Mouse (Mus musculus) forebrain, embryonic 11.5 days (tissue): Measurements from ENCODE around the gene Fosl2. TPM values are rescaled to one million over a fixed set of nuclear protein-coding genes. Genes with fewer than 3 reads are reported as not detected.
A peak's percentile ranks its signal among the peaks of the same experiment; 100 is the strongest.

ENCODE experiments used
- ATAC-seq: fragments of 200-750 bp; cut with Nextera tagmentation; replicated peaks from 2 replicates; pipeline ENCODE4 v1.8.0; 2017; ENCODE audit warnings: moderate TSS enrichment; ENCODE audit not compliant: low FRiP score
- DNase-seq: peaks from one replicate; pipeline ENCODE4 v3.0.0-alpha.2; 2017; ENCODE audit warnings: low spot score
- H3K27ac ChIP-seq: fragments of 300-500 bp; sonication (generic); 2 replicates; pipeline ENCODE4 v1.5.1; 2014; ENCODE audit warnings: low read depth, low read length
- H3K27me3 ChIP-seq: fragments of 300-500 bp; sonication (generic); 2 replicates; pipeline ENCODE4 v1.6.1; 2014; ENCODE audit warnings: mild to moderate bottlenecking, low read length, mixed read lengths; ENCODE audit not compliant: control insufficient read depth, insufficient read depth
- H3K36me3 ChIP-seq: fragments of 300-500 bp; sonication (generic); 2 replicates; pipeline ENCODE4 v1.6.1; 2014; ENCODE audit warnings: mild to moderate bottlenecking, low read length, moderate library complexity, mixed read lengths; ENCODE audit not compliant: control insufficient read depth, insufficient read depth
- H3K4me1 ChIP-seq: fragments of 300-500 bp; sonication (generic); replicated peaks from 2 replicates; pipeline ENCODE4 v1.6.1; 2014; ENCODE audit warnings: low read length, mixed read lengths; ENCODE audit not compliant: control insufficient read depth, insufficient read depth
- H3K4me2 ChIP-seq: fragments of 300-500 bp; sonication (generic); 2 replicates; pipeline ENCODE4 v1.6.1; 2014; ENCODE audit warnings: low read depth, mild to moderate bottlenecking, low read length, moderate library complexity, mixed read lengths; ENCODE audit not compliant: severe bottlenecking
- H3K4me3 ChIP-seq: fragments of 300-500 bp; sonication (generic); 2 replicates; pipeline ENCODE4 v1.5.1; 2014; ENCODE audit warnings: low read depth, low read length
- H3K9ac ChIP-seq: fragments of 300-500 bp; sonication (generic); 2 replicates; pipeline ENCODE4 v1.6.1; 2014; ENCODE audit warnings: low read length
- H3K9me3 ChIP-seq: fragments of 300-500 bp; sonication (generic); 2 replicates; pipeline ENCODE4 v1.6.1; 2016; ENCODE audit warnings: low read length, mixed read lengths; ENCODE audit not compliant: control insufficient read depth
- WGBS: fragments of 180-500 bp; shearing (Covaris S2); extraction: QIAGEN DNeasy Blood & Tissue Kit; methylation state at CpG from one replicate; pipeline ENCODE4 v1.1.7; 2014; 5-methylcytosine and 5-hydroxymethylcytosine counted together
- polyA plus RNA-seq: library from polyadenylated mRNA; unstranded; fragments of >200 nt; fragmentation: Nextera tagmentation; extraction: Ambion mirVana; gene quantifications from 2 replicates; pipeline ENCODE4 v1.2.1, GENCODE M21; 2014

The Fosl2 gene
- polyA plus RNA-seq, 1 experiment from 2014 or later, result 0.68 TPM

GRCm38 (mm10) chr5:32124957-32125356 is 10.6 kb upstream of the Fosl2 start:
- Histone ChIP-seq H3K4me2 (no peak overlapping the region), H3K4me1 (no peaks in the 10 kb centered on the region), H3K4me3 (no peak overlapping the region), H3K27me3 (no peaks in the 10 kb centered on the region), H3K9ac (no peak overlapping the region), H3K27ac (no peak overlapping the region), H3K9me3 (no peaks in the 10 kb centered on the region), H3K36me3 (no peaks in the 10 kb centered on the region)
- ATAC-seq (no peak), DNase-seq (no peak)
- WGBS, result 86% methylated on average over 6 of the region's 6 CpGs

GRCm38 (mm10) chr5:32127226-32127625 is 8.4 kb upstream of the Fosl2 start:
- Histone ChIP-seq H3K27me3 (peaks cover 11% of the 10 kb centered on the region), H3K9ac (no peak overlapping the region), H3K36me3 (no peaks in the 10 kb centered on the region), H3K9me3 (no peaks in the 10 kb centered on the region), H3K27ac (no peak overlapping the region), H3K4me2 (no peak overlapping the region), H3K4me1 (no peaks in the 10 kb centered on the region), H3K4me3 (no peak overlapping the region)
- DNase-seq, result no peak
- WGBS, result 76% methylated on average over 3 of the region's 3 CpGs
- ATAC-seq, result no peak

GRCm38 (mm10) chr5:32127927-32128326 is 7.7 kb upstream of the Fosl2 start:
- no peak overlapping the region for H3K27ac ChIP-seq
- no peak overlapping the region for H3K4me3 ChIP-seq
- ATAC-seq (no peak), DNase-seq (no peak)
- 70% methylated on average over 3 of the region's 3 CpGs for WGBS
- no peak overlapping the region for H3K4me2 ChIP-seq
- H3K4me1 ChIP-seq, result peaks cover 2% of the 10 kb centered on the region; the same call in 1 of the 2 replicates
- peaks cover 18% of the 10 kb centered on the region for H3K27me3 ChIP-seq
- H3K9ac ChIP-seq, result no peak overlapping the region
- H3K36me3 ChIP-seq, result no peaks in the 10 kb centered on the region
- H3K9me3 ChIP-seq, result no peaks in the 10 kb centered on the region

GRCm38 (mm10) chr5:32132971-32133501 is 2.6 kb upstream of the Fosl2 start:
- WGBS, result 1% methylated on average over 37 of the region's 48 CpGs
- no peaks in the 10 kb centered on the region for H3K36me3 ChIP-seq
- H3K9ac ChIP-seq, result peak overlapping the region; percentile 55
- DNase-seq (peak; percentile 79), ATAC-seq (0 out of 2 replicates have a peak, but pooled peaks have one; percentile 22)
- H3K4me1 ChIP-seq, result peaks cover 2% of the 10 kb centered on the region; the same call in 1 of the 2 replicates
- H3K9me3 ChIP-seq, result no peaks in the 10 kb centered on the region
- H3K27me3 ChIP-seq, result peaks cover 52% of the 10 kb centered on the region
- H3K4me3 ChIP-seq, result peak overlapping the region; percentile 49
- H3K4me2 ChIP-seq, result peak overlapping the region; percentile 86
- no peak overlapping the region for H3K27ac ChIP-seq

- Histone ChIP-seq H3K4me2 (peak overlapping the region; percentile 86), H3K4me3 (peak overlapping the region; percentile 49), H3K27ac (no peak overlapping the region), H3K4me1 (peaks cover 2% of the 10 kb centered on the region; the same call in 1 of the 2 replicates), H3K36me3 (no peaks in the 10 kb centered on the region), H3K27me3 (peaks cover 52% of the 10 kb centered on the region), H3K9ac (peak overlapping the region; percentile 55), H3K9me3 (no peaks in the 10 kb centered on the region)
- 0% methylated on average over 20 of the region's 20 CpGs for WGBS
- ATAC-seq (0 out of 2 replicates have a peak, but pooled peaks have one; percentile 31), DNase-seq (peak; percentile 68)
Measured at GRCm38 (mm10) chr5:32133549-32134004, 2.0 kb upstream of the Fosl2 start.

- ATAC-seq, result no peak
- Histone ChIP-seq H3K9ac (no peak overlapping the region), H3K4me3 (peak overlapping the region; percentile 55)
Measured at GRCm38 (mm10) chr5:32134051-32134732, 1.4 kb upstream of the Fosl2 start.

GRCm38 (mm10) chr5:32134903-32135335 is 682 bp upstream of the Fosl2 start:
- H3K36me3 ChIP-seq, result no peaks in the 10 kb centered on the region
- under 1% methylated on average over 40 of the region's 54 CpGs for WGBS
- H3K27me3 ChIP-seq, result peaks cover 52% of the 10 kb centered on the region
- peaks cover 2% of the 10 kb centered on the region; the same call in 1 of the 2 replicates for H3K4me1 ChIP-seq
- H3K4me3 ChIP-seq, result peak overlapping the region; percentile 55
- H3K9me3 ChIP-seq, result no peaks in the 10 kb centered on the region
- H3K4me2 ChIP-seq, result peak overlapping the region; percentile 99
- ATAC-seq, result peak; percentile 72
- DNase-seq, result peak; percentile 76
- peak overlapping the region; percentile 64 for H3K9ac ChIP-seq
- peak overlapping the region; percentile 46 for H3K27ac ChIP-seq

More at GRCm38 (mm10) chr5:32134051-32134732, 1.4 kb upstream of the Fosl2 start:
- WGBS, result 2% methylated on average over 21 of the region's 21 CpGs
- no peaks in the 10 kb centered on the region for H3K36me3 ChIP-seq
- H3K4me2 ChIP-seq, result peak overlapping the region; percentile 99
- H3K27ac ChIP-seq, result no peak overlapping the region
- peaks cover 2% of the 10 kb centered on the region; the same call in 1 of the 2 replicates for H3K4me1 ChIP-seq
- DNase-seq, result no peak
- H3K9me3 ChIP-seq, result no peaks in the 10 kb centered on the region
- peaks cover 52% of the 10 kb centered on the region for H3K27me3 ChIP-seq

- Histone ChIP-seq H3K27me3 (peaks cover 49% of the 10 kb centered on the region), H3K36me3 (no peaks in the 10 kb centered on the region), H3K27ac (no peak overlapping the region), H3K9ac (peak overlapping the region; percentile 64), H3K4me1 (peaks cover 2% of the 10 kb centered on the region; the same call in 1 of the 2 replicates), H3K4me2 (peak overlapping the region; percentile 99), H3K4me3 (peak overlapping the region; percentile 55), H3K9me3 (no peaks in the 10 kb centered on the region)
- 0% methylated on average over 57 of the region's 63 CpGs for WGBS
- ATAC-seq (no peak), DNase-seq (peak; percentile 73)
Measured at GRCm38 (mm10) chr5:32136301-32136863, 781 bp downstream of the Fosl2 start.
